Mouse (Mus musculus): ENCODE results near the gene Sgpp1. TPM values are rescaled to one million over a fixed set of nuclear protein-coding genes. Genes with fewer than 3 reads are reported as not detected.
A peak's percentile ranks its signal among the peaks of the same experiment; 100 is the strongest.
"Not testable (repeated sequence)": the region's sequence is repeated elsewhere in the genome, so short reads cannot be mapped to it uniquely, and the experiment has no call there.

The Sgpp1 gene
- total RNA-seq, 2 experiments from 2014 or later = 18.3 to 20.0 TPM

GRCm38 (mm10) chr12:75731927-75732443 lies 3.5 kb downstream of the Sgpp1 start:
- no peak for DNase-seq

- no peak for DNase-seq
These were observed 4.0 kb downstream of the Sgpp1 start for GRCm38 (mm10) chr12:75731508-75731907.

GRCm38 (mm10) chr12:75730458-75730857 lies 5.1 kb downstream of the Sgpp1 start:
- no peak for DNase-seq

- DNase-seq = no peak
These were observed 5.7 kb downstream of the Sgpp1 start for GRCm38 (mm10) chr12:75729876-75730275.

- no peak for DNase-seq
These were observed 8.0 kb downstream of the Sgpp1 start for GRCm38 (mm10) chr12:75727333-75728125.

GRCm38 (mm10) chr12:75726349-75726861 lies 9.1 kb downstream of the Sgpp1 start:
- DNase-seq = no peak

- DNase-seq = no peak
These were observed 10.8 kb downstream of the Sgpp1 start for GRCm38 (mm10) chr12:75724621-75725324.

- no peak for DNase-seq
These were observed 11.6 kb downstream of the Sgpp1 start for GRCm38 (mm10) chr12:75723839-75724463.

GRCm38 (mm10) chr12:75721941-75722340 lies 13.6 kb downstream of the Sgpp1 start:
- DNase-seq = no peak

- no peak for DNase-seq
These were observed 14.5 kb downstream of the Sgpp1 start for GRCm38 (mm10) chr12:75721006-75721405.

GRCm38 (mm10) chr12:75713596-75713995 lies 21.9 kb downstream of the Sgpp1 start:
- DNase-seq = no peak

GRCm38 (mm10) chr12:75712905-75713304 lies 22.6 kb downstream of the Sgpp1 start:
- not testable (repeated sequence) for DNase-seq

- no peak for DNase-seq
These were observed 24.7 kb downstream of the Sgpp1 start for GRCm38 (mm10) chr12:75710596-75711376.

GRCm38 (mm10) chr12:75709506-75709905 lies 26.0 kb downstream of the Sgpp1 start:
- DNase-seq = no peak

- DNase-seq = no peak
These were observed 28.9 kb downstream of the Sgpp1 start for GRCm38 (mm10) chr12:75706670-75707069.

- DNase-seq = no peak
These were observed 32.8 kb downstream of the Sgpp1 start for GRCm38 (mm10) chr12:75702739-75703122.

GRCm38 (mm10) chr12:75702084-75702738 lies 33.3 kb downstream of the Sgpp1 start:
- peak; percentile 43 for DNase-seq

- DNase-seq = peak; percentile 64
These were observed 34.1 kb downstream of the Sgpp1 start for GRCm38 (mm10) chr12:75701173-75702083.

GRCm38 (mm10) chr12:75698692-75699091 lies 36.8 kb downstream of the Sgpp1 start:
- DNase-seq = no peak

GRCm38 (mm10) chr12:75695845-75696244 lies 39.7 kb downstream of the Sgpp1 start:
- not testable (repeated sequence) for DNase-seq

Measured in heart, postnatal 4 days (tissue).